Mouse (Mus musculus): ENCODE results near the gene Itpkb.

DNA sequence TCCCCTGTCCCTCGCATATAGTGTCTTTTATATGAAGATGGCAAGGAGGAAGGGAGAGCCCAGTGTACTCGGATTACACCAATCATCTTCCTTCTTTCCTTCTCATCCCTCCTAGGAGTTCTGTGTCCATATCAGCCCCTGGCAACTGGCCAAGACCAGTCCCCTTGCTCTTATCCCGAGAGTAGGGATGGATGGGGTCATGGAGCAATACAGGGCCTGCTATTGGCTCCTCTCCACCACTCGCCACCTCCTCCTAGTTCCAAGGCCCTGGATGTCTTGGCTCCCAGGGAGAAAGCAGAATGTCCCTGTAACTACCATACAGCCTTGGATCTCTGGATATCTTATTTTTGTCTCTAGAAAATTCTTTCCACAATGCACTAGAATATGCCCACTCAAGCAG lies 84.8 kb downstream of the Itpkb start:
- TF ChIP-seq TCF12 (IDR thresholded peaks at IDR 0.05; ENCODE audit: low read depth, low read length) (no peak), POLR2A (IDR thresholded peaks at IDR 0.05; ENCODE audit: control insufficient read depth in 1 of 2, insufficient read depth in 1 of 2, low read depth in 1 of 2, low read length in 2 of 2, poor library complexity in 1 of 2) (no peak), CTCF (IDR thresholded peaks at IDR 0.05 in 2 of 3, conservative IDR thresholded peaks at IDR 0.05 in 1 of 3; ENCODE audit: control insufficient read depth in 1 of 3, insufficient read depth in 1 of 3, low read depth in 2 of 3, low read length in 3 of 3, poor library complexity in 1 of 3, severe bottlenecking in 1 of 3) (no peak), GATA1 (IDR thresholded peaks at IDR 0.05; ENCODE audit: low read depth, low read length) (no peak), UBTF (IDR thresholded peaks at IDR 0.05; ENCODE audit: borderline replicate concordance, insufficient read depth, low read depth, low read length) (no peak), CHD1 (IDR thresholded peaks at IDR 0.05; ENCODE audit: low read depth, low read length) (no peak), MAFK (IDR thresholded peaks at IDR 0.05; ENCODE audit: borderline replicate concordance, low read depth, low read length) (no peak), ZKSCAN1 (IDR thresholded peaks at IDR 0.05; ENCODE audit: low read depth, low read length) (no peak), MYC (IDR thresholded peaks at IDR 0.05; ENCODE audit: low read depth, low read length) (no peak), E2F4 (IDR thresholded peaks at IDR 0.05; ENCODE audit: borderline replicate concordance, low read depth, low read length) (no peak)

All from MEL (cell line).